Mouse (Mus musculus): ENCODE measurements around the gene Ubr4.

GRCm38 (mm10) chr4:139501702-139502101 is 149.3 kb downstream of the Ubr4 start:
- TF ChIP-seq CTCF (IDR thresholded peaks at IDR 0.05; ENCODE audit: control insufficient read depth, insufficient read depth, insufficient read length) (no peak), USF1 (IDR thresholded peaks at IDR 0.05; ENCODE audit: low read depth) (no peak), CEBPB (IDR thresholded peaks at IDR 0.05; ENCODE audit: low read depth) (no peak), MAX (IDR thresholded peaks at IDR 0.05) (no peak), MYOG (IDR thresholded peaks at IDR 0.05; ENCODE audit: control insufficient read depth, extremely low read depth, insufficient read length) (no peak)

All from C2C12 (cell line).